Mouse (Mus musculus): Measurements from ENCODE around the gene Apobec4. TPM values are rescaled to one million over a fixed set of nuclear protein-coding genes. Genes with fewer than 3 reads are reported as not detected.

The Apobec4 gene
- polyA plus RNA-seq, 1 experiment from 2014 or later, result not detected

DNA sequence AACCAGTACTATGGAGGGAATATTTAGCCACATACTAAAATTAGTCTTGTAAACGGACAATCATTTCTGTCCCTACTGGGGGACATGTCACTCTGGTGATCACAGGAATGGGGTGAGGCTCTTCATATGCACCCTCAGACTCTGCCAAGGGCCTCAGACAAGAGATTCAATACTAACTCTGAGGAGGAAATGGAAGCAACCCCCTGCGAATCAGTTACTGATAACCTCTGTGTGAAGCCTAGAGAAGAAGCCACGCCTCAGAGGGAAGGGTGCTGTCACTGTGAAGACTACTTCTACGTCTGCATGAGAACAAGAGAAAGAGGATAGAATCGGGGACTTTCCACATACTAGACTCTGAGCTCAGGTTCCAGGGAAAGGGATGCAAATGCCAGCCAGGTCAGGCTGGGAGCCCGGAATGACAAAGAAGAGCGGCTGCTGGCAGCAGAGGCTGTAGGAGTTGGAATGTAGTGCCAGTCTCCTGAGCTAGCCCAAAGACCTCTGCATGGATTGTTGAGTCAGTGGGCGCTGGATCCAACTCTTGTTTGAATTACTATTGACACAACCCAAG lies 45.4 kb downstream of the Apobec4 start:
- no peak for ATAC-seq
- H3K4me3 ChIP-seq (replicated peaks), result no peak overlapping the region
- WGBS, result 71% methylated on average over 8 of the region's 8 CpGs
- H3K27me3 ChIP-seq, result no peaks in the 10 kb centered on the region
- no peak overlapping the region for H3K4me2 ChIP-seq (replicated peaks)
- no peak overlapping the region for H3K9ac ChIP-seq (replicated peaks)
- H3K27ac ChIP-seq, result no peak overlapping the region
- peaks cover 24% of the 10 kb centered on the region for H3K4me1 ChIP-seq (replicated peaks)
- no peaks in the 10 kb centered on the region for H3K36me3 ChIP-seq
- no peaks in the 10 kb centered on the region for H3K9me3 ChIP-seq

DNA sequence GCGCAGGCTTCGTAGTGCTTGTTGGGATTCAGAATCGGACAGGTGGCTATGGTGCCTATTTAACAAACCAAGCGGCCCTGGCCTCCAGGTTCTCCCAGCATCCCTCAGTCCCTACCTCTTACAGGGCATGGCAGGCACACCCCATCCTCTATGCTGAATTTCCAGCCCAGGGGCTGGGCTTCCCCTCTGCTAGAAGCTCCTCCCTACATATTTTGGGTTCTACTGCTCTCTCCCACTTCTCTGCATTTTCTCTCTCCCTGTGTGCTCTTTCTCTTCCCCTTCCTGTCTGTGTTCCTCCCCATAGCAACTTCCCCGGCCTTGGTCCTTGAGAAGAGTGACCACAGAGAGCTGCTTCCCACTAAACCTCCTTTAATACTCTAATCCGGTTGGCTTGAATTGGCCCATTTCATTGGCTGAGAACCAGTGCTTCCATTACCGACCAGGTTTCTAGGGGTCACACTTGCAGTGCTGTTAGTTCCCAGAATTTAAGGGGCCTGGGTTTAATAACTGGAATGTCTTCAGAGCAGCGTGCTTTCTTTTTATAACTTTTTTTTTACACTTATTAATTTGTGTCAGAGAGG lies 46.4 kb downstream of the Apobec4 start:
- Histone ChIP-seq H3K4me2 (replicated peaks) (no peak overlapping the region), H3K27me3 (no peaks in the 10 kb centered on the region), H3K27ac (no peak overlapping the region), H3K36me3 (no peaks in the 10 kb centered on the region), H3K4me1 (replicated peaks) (peaks cover 20% of the 10 kb centered on the region), H3K4me3 (replicated peaks) (no peak overlapping the region), H3K9ac (replicated peaks) (no peak overlapping the region), H3K9me3 (no peaks in the 10 kb centered on the region)
- ATAC-seq, result no peak
- WGBS, result 84% methylated on average over 8 of the region's 8 CpGs

- 86% methylated on average over 9 of the region's 9 CpGs for WGBS
- Histone ChIP-seq H3K27ac (no peak overlapping the region), H3K4me2 (replicated peaks) (no peak overlapping the region), H3K36me3 (no peaks in the 10 kb centered on the region), H3K27me3 (no peaks in the 10 kb centered on the region), H3K4me3 (replicated peaks) (no peak overlapping the region), H3K9me3 (no peaks in the 10 kb centered on the region), H3K4me1 (replicated peaks) (peaks cover 15% of the 10 kb centered on the region), H3K9ac (replicated peaks) (no peak overlapping the region)
- ATAC-seq, result no peak
These were observed 47.8 kb downstream of the Apobec4 start for GRCm38 (mm10) chr1:152798125-152798524.

- 5% methylated on average over 2 of the region's 2 CpGs for WGBS
- H3K27me3 ChIP-seq, result no peaks in the 10 kb centered on the region
- no peaks in the 10 kb centered on the region for H3K9me3 ChIP-seq
- H3K4me3 ChIP-seq (replicated peaks), result no peak within 1 kb of the TSS
- no peaks in the 10 kb centered on the region for H3K36me3 ChIP-seq
- H3K9ac ChIP-seq (replicated peaks), result no peak within 1 kb of the TSS
- H3K27ac ChIP-seq, result no peak within 1 kb of the TSS
- ATAC-seq, result peak; percentile 82; the same call in 1 of the 2 replicates
- H3K4me1 ChIP-seq (replicated peaks), result peaks cover 8% of the 10 kb centered on the region
- H3K4me2 ChIP-seq (replicated peaks), result no peak within 1 kb of the TSS
These were observed 49.5 kb downstream of the Apobec4 start, which contains the start of gene Ncf2 for GRCm38 (mm10) chr1:152799897-152800296. Gene Ncf2 (plus strand): TSS chr1:152800194.

DNA sequence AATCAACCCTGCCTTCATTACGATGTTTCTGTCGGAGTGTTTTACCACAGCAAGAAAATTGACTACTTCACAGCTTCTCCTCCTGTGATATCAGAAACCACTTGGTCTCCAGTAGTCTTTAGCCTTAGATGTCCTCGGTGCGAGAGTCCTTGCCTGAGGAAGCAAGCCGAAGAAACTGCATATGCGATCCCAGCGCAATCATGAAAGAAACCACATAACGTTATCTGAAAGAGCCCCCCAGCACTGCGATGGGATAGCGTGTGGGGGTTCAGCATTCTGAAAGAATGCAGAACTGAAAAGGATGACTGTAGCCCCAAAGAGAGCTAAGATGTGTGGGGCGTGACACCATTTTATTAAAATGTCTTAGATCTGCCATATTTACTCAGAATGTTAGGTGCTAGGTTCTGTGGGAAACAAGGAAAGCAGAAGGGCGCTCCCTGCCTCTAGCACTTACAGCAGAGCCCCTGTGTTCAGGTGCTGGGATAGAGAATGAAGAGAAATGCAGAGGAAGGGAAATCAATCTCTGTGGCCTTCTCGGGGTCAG lies 50.4 kb downstream of the Apobec4 start:
- Histone ChIP-seq H3K4me2 (replicated peaks) (no peak overlapping the region), H3K4me1 (replicated peaks) (peaks cover 8% of the 10 kb centered on the region), H3K27ac (no peak overlapping the region), H3K4me3 (replicated peaks) (no peak overlapping the region), H3K9ac (replicated peaks) (no peak overlapping the region), H3K36me3 (no peaks in the 10 kb centered on the region), H3K27me3 (no peaks in the 10 kb centered on the region), H3K9me3 (no peaks in the 10 kb centered on the region)
- 91% methylated on average over 13 of the region's 13 CpGs for WGBS
- ATAC-seq, result no peak

- ATAC-seq, result no peak
- Histone ChIP-seq H3K9ac (replicated peaks) (no peak overlapping the region), H3K36me3 (no peaks in the 10 kb centered on the region), H3K27ac (no peak overlapping the region), H3K27me3 (no peaks in the 10 kb centered on the region), H3K9me3 (no peaks in the 10 kb centered on the region), H3K4me1 (replicated peaks) (peaks cover 7% of the 10 kb centered on the region), H3K4me2 (replicated peaks) (no peak overlapping the region), H3K4me3 (replicated peaks) (no peak overlapping the region)
- 82% methylated on average over 6 of the region's 6 CpGs for WGBS
These were observed 54.6 kb downstream of the Apobec4 start for GRCm38 (mm10) chr1:152804907-152805306.

Other genes with a start within 250 kb of the Apobec4 start
- 12.9 and 17.0 TPM in 2 replicates for gene Rgl1, start 15.8 kb downstream of the Apobec4 start, polyA plus RNA-seq (2015; fragmentation: Nextera tagmentation; extraction: Ambion mirVana)
- gene Arpc5, start 16.0 kb downstream of the Apobec4 start, polyA plus RNA-seq (2015; fragmentation: Nextera tagmentation; extraction: Ambion mirVana), result 339 and 353 TPM in 2 replicates
- gene Ncf2, start 49.6 kb downstream of the Apobec4 start, polyA plus RNA-seq (2015; fragmentation: Nextera tagmentation; extraction: Ambion mirVana), result 2.3 and 3.0 TPM in 2 replicates
- 36.5 and 36.9 TPM in 2 replicates for gene Smg7, start 152.1 kb downstream of the Apobec4 start, polyA plus RNA-seq (2015; fragmentation: Nextera tagmentation; extraction: Ambion mirVana)
- 62.3 and 66.8 TPM in 2 replicates for gene Nmnat2, start 204.4 kb downstream of the Apobec4 start, polyA plus RNA-seq (2015; fragmentation: Nextera tagmentation; extraction: Ambion mirVana)

All from midbrain, embryonic 13.5 days (tissue).